In the genomic region with DNA sequence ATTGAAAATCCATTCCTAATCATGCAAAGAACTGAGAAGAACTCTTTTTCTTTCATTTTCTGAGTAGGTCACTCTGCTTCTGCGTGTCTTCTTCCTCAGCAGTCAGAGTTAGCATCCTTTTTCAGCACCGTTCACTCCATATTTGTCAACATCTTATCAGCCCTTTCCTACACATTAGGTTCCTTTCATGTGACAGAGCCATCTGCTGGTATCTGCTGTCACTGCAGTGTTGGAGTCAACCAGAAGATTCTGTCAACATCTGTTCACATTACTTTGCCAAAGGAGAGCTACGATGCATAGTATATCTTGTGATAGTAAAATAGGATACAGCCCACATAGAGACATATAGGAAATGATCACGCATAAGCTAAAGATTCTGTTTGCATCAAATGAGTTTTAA, we compare ENCODE assay signal across 9 mouse cellular contexts.
A peak's percentile ranks its signal among the peaks of the same experiment; 100 is the strongest.
DNase-seq lines count a peak whose midpoint lies in the region; ATAC-seq lines count a peak whose summit lies in the region.
"Had no signal": no experiment of that assay in that cellular context is flagged by ENCODE, and none has a peak within 500 bp of the region (broad histone marks: within the 10 kb centered on the region; RNA-seq: fewer than 3 reads in every experiment).

No protein-coding gene starts in this region.

- H3K27me3 ChIP-seq in forebrain, embryonic 12.5 days, result no peaks in the 10 kb centered on the region
- no peaks in the 10 kb centered on the region for H3K27me3 ChIP-seq in liver, embryonic 15.5 days
- H3K27me3 ChIP-seq: neural tube, embryonic 12.5 days had no signal

- DNase-seq in adrenal gland, adult (ENCODE audit: inconsistent age in 2 of 2, low spot score in 1 of 2), result peak; percentile 18 to 71
- DNase-seq in adrenal gland, postnatal 4 days (ENCODE audit: low spot score in 2 of 2), result no peak
- DNase-seq in 3T3-L1 (ENCODE audit: low read depth, low spot score), result peak; percentile 58
- DNase-seq in c-Kit-positive CD71-negative TER-119-negative erythroid progenitor cells, embryonic 14.5 days (ENCODE audit: low read depth), result peak; percentile 20
- DNase-seq in kidney, postnatal 36 days, result peak; percentile 29 to 75
- peak; percentile 48 for DNase-seq in right cerebral cortex, postnatal 25 days

- H3K4me3 ChIP-seq in forebrain, embryonic 12.5 days (replicated peaks), result no peak overlapping the region
- H3K4me3 ChIP-seq in liver, embryonic 15.5 days (replicated peaks), result no peak overlapping the region
- H3K4me3 ChIP-seq: neural tube, embryonic 12.5 days had no signal

- H3K9me3 ChIP-seq in forebrain, embryonic 12.5 days, result no peaks in the 10 kb centered on the region
- no peaks in the 10 kb centered on the region for H3K9me3 ChIP-seq in liver, embryonic 15.5 days (replicated peaks)
- H3K9me3 ChIP-seq: neural tube, embryonic 12.5 days had no signal

- H3K27ac ChIP-seq in forebrain, embryonic 12.5 days, result no peak overlapping the region
- H3K27ac ChIP-seq in liver, embryonic 15.5 days (replicated peaks), result no peak overlapping the region
- H3K27ac ChIP-seq: neural tube, embryonic 12.5 days had no signal

- WGBS in forebrain, embryonic 12.5 days, result 58% methylated on average over 4 of the region's 4 CpGs
- 20% methylated on average over 4 of the region's 4 CpGs for WGBS in liver, embryonic 15.5 days (ENCODE audit: insufficient replicate concordance)

- H3K4me1 ChIP-seq in forebrain, embryonic 12.5 days, result no peaks in the 10 kb centered on the region
- H3K4me1 ChIP-seq in liver, embryonic 15.5 days (replicated peaks), result peaks cover 8% of the 10 kb centered on the region
- H3K4me1 ChIP-seq: neural tube, embryonic 12.5 days had no signal

- H3K9ac ChIP-seq in forebrain, embryonic 12.5 days, result no peak overlapping the region
- no peak overlapping the region for H3K9ac ChIP-seq in liver, embryonic 15.5 days
- H3K9ac ChIP-seq: neural tube, embryonic 12.5 days had no signal

- H3K36me3 ChIP-seq in forebrain, embryonic 12.5 days (replicated peaks), result no peaks in the 10 kb centered on the region
- H3K36me3 ChIP-seq in liver, embryonic 15.5 days (replicated peaks), result no peaks in the 10 kb centered on the region
- H3K36me3 ChIP-seq: neural tube, embryonic 12.5 days had no signal

- peak; percentile 63; the same call in 1 of the 2 replicates for ATAC-seq in forebrain, embryonic 12.5 days (ENCODE audit: low FRiP score)
- ATAC-seq in liver, embryonic 15.5 days (ENCODE audit: insufficient read depth), result peak; percentile 65

- no peak overlapping the region for H3K4me2 ChIP-seq in forebrain, embryonic 12.5 days
- no peak overlapping the region for H3K4me2 ChIP-seq in liver, embryonic 15.5 days
- H3K4me2 ChIP-seq: neural tube, embryonic 12.5 days had no signal

Comparison
In these comparisons a context has a peak if more than half of its experiments do, and no peak if none do; other contexts are left out.
1. DNase-seq: peak in adrenal gland, adult (2 of 2), 3T3-L1 (single experiment), c-Kit-positive CD71-negative TER-119-negative erythroid progenitor cells, embryonic 14.5 days (single experiment), kidney, postnatal 36 days (2 of 2) and right cerebral cortex, postnatal 25 days (single experiment); none in adrenal gland, postnatal 4 days (0 of 2).